Mouse (Mus musculus): ENCODE results near the gene Lipt2.

The Lipt2 gene

GRCm38 (mm10) chr7:100159105-100159841 lies at the start of gene Lipt2:
TSS of gene Lipt2 (plus strand) at chr7:100159277.
- in situ Hi-C loops (cut with MboI, MseI) = no loop called here

- in situ Hi-C loops (cut with MboI, MseI) = no loop called here
Measured at GRCm38 (mm10) chr7:100111506-100111905, 47.6 kb upstream of the Lipt2 start.

GRCm38 (mm10) chr7:100113821-100114220 lies 45.3 kb upstream of the Lipt2 start:
- in situ Hi-C loops (cut with MboI, MseI) = no loop called here

GRCm38 (mm10) chr7:100114279-100114678 lies 44.8 kb upstream of the Lipt2 start:
- in situ Hi-C loops (cut with MboI, MseI) = no loop called here

GRCm38 (mm10) chr7:100120791-100121261 lies 38.3 kb upstream of the Lipt2 start:
- in situ Hi-C loops (cut with MboI, MseI) = no loop called here

GRCm38 (mm10) chr7:100121376-100121789 lies 37.7 kb upstream of the Lipt2 start, which contains the start of gene Pold3:
TSS of gene Pold3 (minus strand) at chr7:100121565.
- in situ Hi-C loops (cut with MboI, MseI) = no loop called here

- in situ Hi-C loops (cut with MboI, MseI) = no loop called here
Measured at GRCm38 (mm10) chr7:100123486-100123885, 35.6 kb upstream of the Lipt2 start.

GRCm38 (mm10) chr7:100124211-100124610 lies 34.9 kb upstream of the Lipt2 start:
- in situ Hi-C loops (cut with MboI, MseI) = no loop called here

- in situ Hi-C loops (cut with MboI, MseI) = no loop called here
Measured at GRCm38 (mm10) chr7:100125166-100125565, 33.9 kb upstream of the Lipt2 start.

- in situ Hi-C loops (cut with MboI, MseI) = no loop called here
Measured at GRCm38 (mm10) chr7:100126514-100126913, 32.6 kb upstream of the Lipt2 start.

GRCm38 (mm10) chr7:100128262-100129041 lies 30.6 kb upstream of the Lipt2 start:
- in situ Hi-C loops (cut with MboI, MseI) = no loop called here

- in situ Hi-C loops (cut with MboI, MseI) = no loop called here
Measured at GRCm38 (mm10) chr7:100130592-100130991, 28.5 kb upstream of the Lipt2 start.

- in situ Hi-C loops (cut with MboI, MseI) = no loop called here
Measured at GRCm38 (mm10) chr7:100132379-100132778, 26.7 kb upstream of the Lipt2 start.

- in situ Hi-C loops (cut with MboI, MseI) = no loop called here
Measured at GRCm38 (mm10) chr7:100137038-100137437, 22.0 kb upstream of the Lipt2 start.

- in situ Hi-C loops (cut with MboI, MseI) = no loop called here
Measured at GRCm38 (mm10) chr7:100138075-100138474, 21.0 kb upstream of the Lipt2 start.

GRCm38 (mm10) chr7:100140591-100140990 lies 18.5 kb upstream of the Lipt2 start:
- in situ Hi-C loops (cut with MboI, MseI) = no loop called here

- in situ Hi-C loops (cut with MboI, MseI) = no loop called here
Measured at GRCm38 (mm10) chr7:100148586-100148985, 10.5 kb upstream of the Lipt2 start.

- in situ Hi-C loops (cut with MboI, MseI) = no loop called here
Measured at GRCm38 (mm10) chr7:100150086-100150485, 9.0 kb upstream of the Lipt2 start.

- in situ Hi-C loops (cut with MboI, MseI) = no loop called here
Measured at GRCm38 (mm10) chr7:100150626-100151025, 8.5 kb upstream of the Lipt2 start.

GRCm38 (mm10) chr7:100157669-100158068 lies 1.4 kb upstream of the Lipt2 start:
- in situ Hi-C loops (cut with MboI, MseI) = no loop called here

- in situ Hi-C loops (cut with MboI, MseI) = no loop called here
Measured at GRCm38 (mm10) chr7:100160006-100160405, 929 bp downstream of the Lipt2 start.

- in situ Hi-C loops (cut with MboI, MseI) = no loop called here
Measured at GRCm38 (mm10) chr7:100163506-100163905, 4.4 kb downstream of the Lipt2 start.

GRCm38 (mm10) chr7:100168654-100169053 lies 9.6 kb downstream of the Lipt2 start:
- in situ Hi-C loops (cut with MboI, MseI) = no loop called here

All from T-helper 2 cell (primary cell).